Mouse (Mus musculus): Measurements from ENCODE around the gene Cntfr. TPM values are rescaled to one million over a fixed set of nuclear protein-coding genes. Genes with fewer than 3 reads are reported as not detected.

The Cntfr gene
- polyA plus RNA-seq, 1 experiment, result 8.1 TPM

GRCm38 (mm10) chr4:41622071-41622470 is 74.8 kb downstream of the Cntfr start:
- H3K4me3 ChIP-seq (ENCODE audit: extremely low read depth, insufficient read depth, insufficient read length), result no peak overlapping the region
- no peak for DNase-seq (ENCODE audit: low read depth in 1 of 2, low spot score in 2 of 2)
- no peaks in the 10 kb centered on the region for H3K27me3 ChIP-seq (ENCODE audit: control insufficient read depth, insufficient read depth, low read length)
- TF ChIP-seq POLR2A (IDR thresholded peaks at IDR 0.05; ENCODE audit: low read depth, low read length) (no peak), CTCF (IDR thresholded peaks at IDR 0.05; ENCODE audit: extremely low read depth, insufficient read depth, insufficient read length, insufficient replicate concordance) (no peak)
- no peak overlapping the region for H3K27ac ChIP-seq (ENCODE audit: insufficient read depth, low read length)
- no peaks in the 10 kb centered on the region for H3K36me3 ChIP-seq (ENCODE audit: control insufficient read depth, insufficient read depth, low read length)
- 94% methylated on average over 14 of the region's 14 CpGs for WGBS
- H3K4me1 ChIP-seq (ENCODE audit: control insufficient read depth, insufficient read depth, insufficient read length), result no peaks in the 10 kb centered on the region

GRCm38 (mm10) chr4:41618916-41619746 is 77.8 kb downstream of the Cntfr start:
- no peaks in the 10 kb centered on the region for H3K4me1 ChIP-seq (ENCODE audit: control insufficient read depth, insufficient read depth, insufficient read length)
- DNase-seq (ENCODE audit: low read depth in 1 of 2, low spot score in 2 of 2), result no peak
- H3K4me3 ChIP-seq (ENCODE audit: extremely low read depth, insufficient read depth, insufficient read length), result no peak overlapping the region
- no peak for TF ChIP-seq POLR2A (IDR thresholded peaks at IDR 0.05; ENCODE audit: low read depth, low read length)
- no peak for TF ChIP-seq CTCF (IDR thresholded peaks at IDR 0.05; ENCODE audit: extremely low read depth, insufficient read depth, insufficient read length, insufficient replicate concordance)
- H3K27ac ChIP-seq (ENCODE audit: insufficient read depth, low read length), result no peak overlapping the region
- H3K36me3 ChIP-seq (ENCODE audit: control insufficient read depth, insufficient read depth, low read length), result no peaks in the 10 kb centered on the region
- WGBS, result 83% methylated on average over 12 of the region's 12 CpGs
- H3K27me3 ChIP-seq (ENCODE audit: control insufficient read depth, insufficient read depth, low read length), result no peaks in the 10 kb centered on the region

- Histone ChIP-seq H3K27ac (ENCODE audit: insufficient read depth, low read length) (no peak overlapping the region), H3K4me1 (ENCODE audit: control insufficient read depth, insufficient read depth, insufficient read length) (no peaks in the 10 kb centered on the region), H3K36me3 (ENCODE audit: control insufficient read depth, insufficient read depth, low read length) (no peaks in the 10 kb centered on the region), H3K4me3 (ENCODE audit: extremely low read depth, insufficient read depth, insufficient read length) (no peak overlapping the region), H3K27me3 (ENCODE audit: control insufficient read depth, insufficient read depth, low read length) (no peaks in the 10 kb centered on the region)
- 87% methylated on average over 9 of the region's 9 CpGs for WGBS
- DNase-seq (ENCODE audit: low read depth in 1 of 2, low spot score in 2 of 2), result no peak
- no peak for TF ChIP-seq CTCF (IDR thresholded peaks at IDR 0.05; ENCODE audit: extremely low read depth, insufficient read depth, insufficient read length, insufficient replicate concordance)
- TF ChIP-seq POLR2A (IDR thresholded peaks at IDR 0.05; ENCODE audit: low read depth, low read length), result no peak
Measured at GRCm38 (mm10) chr4:41615661-41616599, 81.0 kb downstream of the Cntfr start.

- WGBS, result 11% methylated on average over 7 of the region's 7 CpGs
- H3K4me1 ChIP-seq (ENCODE audit: control insufficient read depth, insufficient read depth, insufficient read length), result no peaks in the 10 kb centered on the region
- H3K4me3 ChIP-seq (ENCODE audit: extremely low read depth, insufficient read depth, insufficient read length), result no peak overlapping the region
- TF ChIP-seq CTCF (IDR thresholded peaks at IDR 0.05; ENCODE audit: extremely low read depth, insufficient read depth, insufficient read length, insufficient replicate concordance) (peak; percentile 81; the same call in 1 of the 2 replicates), POLR2A (IDR thresholded peaks at IDR 0.05; ENCODE audit: low read depth, low read length) (no peak)
- H3K27ac ChIP-seq (ENCODE audit: insufficient read depth, low read length), result no peak overlapping the region
- no peaks in the 10 kb centered on the region for H3K36me3 ChIP-seq (ENCODE audit: control insufficient read depth, insufficient read depth, low read length)
- no peaks in the 10 kb centered on the region for H3K27me3 ChIP-seq (ENCODE audit: control insufficient read depth, insufficient read depth, low read length)
- DNase-seq (ENCODE audit: low read depth in 1 of 2, low spot score in 2 of 2), result peak in 1 of 2 experiments; percentile 55
Measured at GRCm38 (mm10) chr4:41614156-41614555, 82.7 kb downstream of the Cntfr start.

- 80% methylated on average over 8 of the region's 8 CpGs for WGBS
- TF ChIP-seq CTCF (IDR thresholded peaks at IDR 0.05; ENCODE audit: extremely low read depth, insufficient read depth, insufficient read length, insufficient replicate concordance), result no peak
- no peak for TF ChIP-seq POLR2A (IDR thresholded peaks at IDR 0.05; ENCODE audit: low read depth, low read length)
- no peak for DNase-seq (ENCODE audit: low read depth in 1 of 2, low spot score in 2 of 2)
Measured at GRCm38 (mm10) chr4:41612166-41612565, 84.7 kb downstream of the Cntfr start.

GRCm38 (mm10) chr4:41610594-41610980 is 86.3 kb downstream of the Cntfr start:
- H3K4me3 ChIP-seq (ENCODE audit: extremely low read depth, insufficient read depth, insufficient read length), result no peak overlapping the region
- no peaks in the 10 kb centered on the region for H3K27me3 ChIP-seq (ENCODE audit: control insufficient read depth, insufficient read depth, low read length)
- no peak overlapping the region for H3K27ac ChIP-seq (ENCODE audit: insufficient read depth, low read length)
- H3K36me3 ChIP-seq (ENCODE audit: control insufficient read depth, insufficient read depth, low read length), result no peaks in the 10 kb centered on the region
- no peak for TF ChIP-seq POLR2A (IDR thresholded peaks at IDR 0.05; ENCODE audit: low read depth, low read length)
- no peak for TF ChIP-seq CTCF (IDR thresholded peaks at IDR 0.05; ENCODE audit: extremely low read depth, insufficient read depth, insufficient read length, insufficient replicate concordance)
- 54% methylated on average over 6 of the region's 6 CpGs for WGBS
- no peaks in the 10 kb centered on the region for H3K4me1 ChIP-seq (ENCODE audit: control insufficient read depth, insufficient read depth, insufficient read length)
- no peak for DNase-seq (ENCODE audit: low read depth in 1 of 2, low spot score in 2 of 2)

More at GRCm38 (mm10) chr4:41612166-41612565, 84.7 kb downstream of the Cntfr start:
- Histone ChIP-seq H3K36me3 (ENCODE audit: control insufficient read depth, insufficient read depth, low read length) (no peaks in the 10 kb centered on the region), H3K4me3 (ENCODE audit: extremely low read depth, insufficient read depth, insufficient read length) (no peak overlapping the region), H3K4me1 (ENCODE audit: control insufficient read depth, insufficient read depth, insufficient read length) (no peaks in the 10 kb centered on the region), H3K27me3 (ENCODE audit: control insufficient read depth, insufficient read depth, low read length) (no peaks in the 10 kb centered on the region), H3K27ac (ENCODE audit: insufficient read depth, low read length) (no peak overlapping the region)
